Mouse (Mus musculus) midbrain, embryonic 13.5 days (tissue): ENCODE results near the gene Mrps21. TPM values are rescaled to one million over a fixed set of nuclear protein-coding genes. Genes with fewer than 3 reads are reported as not detected.

Experiments used
- ATAC-seq: fragments of 200-750 bp; cut with Nextera tagmentation; 2 replicates; pipeline ENCODE4 v1.8.0; 2017; ENCODE audit warnings: mild to moderate bottlenecking, moderate TSS enrichment, moderate library complexity
- H3K27ac ChIP-seq: fragments of 300-500 bp; sonication (generic); 2 replicates; pipeline ENCODE4 v1.5.1; 2015; ENCODE audit warnings: inconsistent platforms, mild to moderate bottlenecking, moderate library complexity
- H3K27me3 ChIP-seq: fragments of 300-500 bp; sonication (generic); 2 replicates; pipeline ENCODE4 v1.6.1; 2015; ENCODE audit warnings: mild to moderate bottlenecking, inconsistent platforms
- H3K36me3 ChIP-seq: fragments of 300-500 bp; sonication (generic); 2 replicates; pipeline ENCODE4 v1.6.1; 2015; ENCODE audit warnings: mild to moderate bottlenecking, inconsistent platforms
- H3K4me1 ChIP-seq: fragments of 300-500 bp; sonication (generic); replicated peaks from 2 replicates; pipeline ENCODE4 v1.6.1; 2015; ENCODE audit warnings: inconsistent platforms
- H3K4me2 ChIP-seq: fragments of 300-500 bp; sonication (generic); replicated peaks from 2 replicates; pipeline ENCODE4 v1.6.1; 2015; ENCODE audit warnings: moderate library complexity, mild to moderate bottlenecking, inconsistent platforms
- H3K4me3 ChIP-seq: fragments of 300-500 bp; sonication (generic); replicated peaks from 2 replicates; pipeline ENCODE4 v1.5.1; 2015; ENCODE audit warnings: mild to moderate bottlenecking, inconsistent platforms
- H3K9ac ChIP-seq: fragments of 300-500 bp; sonication (generic); replicated peaks from 2 replicates; pipeline ENCODE4 v1.6.1; 2015; ENCODE audit warnings: mild to moderate bottlenecking, inconsistent platforms
- H3K9me3 ChIP-seq: fragments of 300-500 bp; sonication (generic); 2 replicates; pipeline ENCODE4 v1.6.1; 2016; ENCODE audit warnings: mild to moderate bottlenecking, inconsistent platforms
- WGBS: fragments of 180-500 bp; shearing (Covaris S2); methylation state at CpG from one replicate; pipeline ENCODE4 v1.1.7; 2015; 5-methylcytosine and 5-hydroxymethylcytosine counted together
- polyA plus RNA-seq: library from polyadenylated mRNA; unstranded; fragments of >200 nt; fragmentation: Nextera tagmentation; extraction: Ambion mirVana; gene quantifications from 2 replicates; pipeline ENCODE4 v1.2.1, GENCODE M21; 2015

The Mrps21 gene
- polyA plus RNA-seq, 1 experiment from 2014 or later = 340 TPM

- 84% methylated on average over 4 of the region's 4 CpGs for WGBS
- H3K27ac ChIP-seq = no peak overlapping the region
- no peak overlapping the region for H3K4me2 ChIP-seq
- peaks cover 18% of the 10 kb centered on the region; the same call in 1 of the 2 replicates for H3K27me3 ChIP-seq
- no peak overlapping the region for H3K4me3 ChIP-seq
- no peak for ATAC-seq
- no peaks in the 10 kb centered on the region for H3K36me3 ChIP-seq
- peaks cover 11% of the 10 kb centered on the region for H3K4me1 ChIP-seq
- no peak overlapping the region for H3K9ac ChIP-seq
- no peaks in the 10 kb centered on the region for H3K9me3 ChIP-seq
These were observed 16.3 kb upstream of the Mrps21 start for GRCm38 (mm10) chr3:95887596-95887995.

GRCm38 (mm10) chr3:95884400-95884799, 13.1 kb upstream of the Mrps21 start:
- peaks cover 16% of the 10 kb centered on the region for H3K4me1 ChIP-seq
- no peak overlapping the region for H3K4me2 ChIP-seq
- no peak overlapping the region for H3K4me3 ChIP-seq
- WGBS = 84% methylated on average over 5 of the region's 5 CpGs
- no peak overlapping the region for H3K27ac ChIP-seq
- no peaks in the 10 kb centered on the region for H3K9me3 ChIP-seq
- no peaks in the 10 kb centered on the region for H3K36me3 ChIP-seq
- ATAC-seq = no peak
- H3K27me3 ChIP-seq = peaks cover 15% of the 10 kb centered on the region
- no peak overlapping the region for H3K9ac ChIP-seq

GRCm38 (mm10) chr3:95882816-95883425, 11.6 kb upstream of the Mrps21 start:
- no peak for ATAC-seq
- peak overlapping the region; percentile 98 for H3K4me2 ChIP-seq
- H3K36me3 ChIP-seq = no peaks in the 10 kb centered on the region
- H3K27ac ChIP-seq = no peak overlapping the region
- H3K4me3 ChIP-seq = peak overlapping the region; percentile 57
- H3K27me3 ChIP-seq = peaks cover 15% of the 10 kb centered on the region
- WGBS = 3% methylated on average over 24 of the region's 24 CpGs
- H3K9me3 ChIP-seq = no peaks in the 10 kb centered on the region
- peaks cover 16% of the 10 kb centered on the region for H3K4me1 ChIP-seq
- H3K9ac ChIP-seq = peak overlapping the region; percentile 42

- peak; percentile 99 for ATAC-seq
- peak within 1 kb of the TSS; percentile 62 for H3K9ac ChIP-seq
- under 1% methylated on average over 66 of the region's 66 CpGs for WGBS
- H3K27me3 ChIP-seq = peaks cover 15% of the 10 kb centered on the region
- no peak within 1 kb of the TSS for H3K27ac ChIP-seq
- peak within 1 kb of the TSS; percentile 98 for H3K4me2 ChIP-seq
- no peaks in the 10 kb centered on the region for H3K36me3 ChIP-seq
- peak within 1 kb of the TSS; percentile 57 for H3K4me3 ChIP-seq
- peaks cover 16% of the 10 kb centered on the region for H3K4me1 ChIP-seq
- no peaks in the 10 kb centered on the region for H3K9me3 ChIP-seq
These were observed 10.9 kb upstream of the Mrps21 start, which contains the start of gene Ciart for GRCm38 (mm10) chr3:95881979-95882815. Gene Ciart (minus strand): TSS chr3:95882251.

GRCm38 (mm10) chr3:95879063-95879462, 7.7 kb upstream of the Mrps21 start:
- H3K36me3 ChIP-seq = no peaks in the 10 kb centered on the region
- H3K9me3 ChIP-seq = no peaks in the 10 kb centered on the region
- 93% methylated on average over 4 of the region's 4 CpGs for whole genome bisulfite sequencing
- no peak for ATAC-seq
- no peak overlapping the region for H3K27ac ChIP-seq
- H3K27me3 ChIP-seq = peaks cover 8% of the 10 kb centered on the region
- H3K4me2 ChIP-seq = no peak overlapping the region
- no peak overlapping the region for H3K9ac ChIP-seq
- H3K4me3 ChIP-seq = no peak overlapping the region
- peaks cover 16% of the 10 kb centered on the region for H3K4me1 ChIP-seq

- no peak for ATAC-seq
- Histone ChIP-seq H3K36me3 (peaks cover 26% of the 10 kb centered on the region), H3K27ac (no peak overlapping the region; the same call in 1 of the 2 replicates), H3K27me3 (no peaks in the 10 kb centered on the region), H3K9ac (peak overlapping the region; percentile 80), H3K4me2 (peak overlapping the region; percentile 88), H3K4me3 (peak overlapping the region; percentile 74), H3K9me3 (no peaks in the 10 kb centered on the region), H3K4me1 (peaks cover 25% of the 10 kb centered on the region)
- WGBS = 78% methylated on average over 7 of the region's 7 CpGs
These were observed 729 bp upstream of the Mrps21 start for GRCm38 (mm10) chr3:95872048-95872447.

GRCm38 (mm10) chr3:95870976-95871375, 343 bp downstream of the Mrps21 start:
- Histone ChIP-seq H3K4me2 (peak overlapping the region; percentile 88), H3K36me3 (peaks cover 29% of the 10 kb centered on the region), H3K4me1 (peaks cover 25% of the 10 kb centered on the region), H3K9me3 (no peaks in the 10 kb centered on the region), H3K27me3 (no peaks in the 10 kb centered on the region), H3K9ac (peak overlapping the region; percentile 80), H3K27ac (peak overlapping the region; percentile 77), H3K4me3 (peak overlapping the region; percentile 74)
- 9% methylated on average over 15 of the region's 15 CpGs for WGBS
- ATAC-seq = peak; percentile 67

GRCm38 (mm10) chr3:95867408-95867807, 3.9 kb downstream of the Mrps21 start:
- H3K36me3 ChIP-seq = peaks cover 56% of the 10 kb centered on the region
- H3K9me3 ChIP-seq = no peaks in the 10 kb centered on the region
- H3K4me3 ChIP-seq = no peak overlapping the region
- H3K4me2 ChIP-seq = no peak overlapping the region
- ATAC-seq = no peak
- H3K4me1 ChIP-seq = peaks cover 21% of the 10 kb centered on the region
- H3K27ac ChIP-seq = no peak overlapping the region
- no peak overlapping the region for H3K9ac ChIP-seq
- H3K27me3 ChIP-seq = no peaks in the 10 kb centered on the region
- 95% methylated on average over 2 of the region's 2 CpGs for WGBS

GRCm38 (mm10) chr3:95866071-95866470, 5.2 kb downstream of the Mrps21 start:
- Histone ChIP-seq H3K36me3 (peaks cover 62% of the 10 kb centered on the region), H3K27ac (no peak overlapping the region), H3K9ac (no peak overlapping the region), H3K4me1 (peaks cover 15% of the 10 kb centered on the region), H3K4me2 (no peak overlapping the region), H3K4me3 (no peak overlapping the region), H3K27me3 (no peaks in the 10 kb centered on the region), H3K9me3 (no peaks in the 10 kb centered on the region)
- 92% methylated on average over 5 of the region's 5 CpGs for WGBS
- ATAC-seq = no peak

GRCm38 (mm10) chr3:95865571-95865970, 5.7 kb downstream of the Mrps21 start:
- no peak overlapping the region for H3K27ac ChIP-seq
- peaks cover 10% of the 10 kb centered on the region for H3K4me1 ChIP-seq
- 91% methylated on average over 20 of the region's 20 CpGs for WGBS
- no peak overlapping the region for H3K9ac ChIP-seq
- no peaks in the 10 kb centered on the region for H3K9me3 ChIP-seq
- ATAC-seq = no peak
- H3K27me3 ChIP-seq = no peaks in the 10 kb centered on the region
- no peak overlapping the region for H3K4me2 ChIP-seq
- no peak overlapping the region for H3K4me3 ChIP-seq
- H3K36me3 ChIP-seq = peaks cover 62% of the 10 kb centered on the region

GRCm38 (mm10) chr3:95865050-95865449, 6.3 kb downstream of the Mrps21 start:
- peaks cover 5% of the 10 kb centered on the region for H3K4me1 ChIP-seq
- no peak for ATAC-seq
- no peak overlapping the region for H3K27ac ChIP-seq
- H3K9ac ChIP-seq = no peak overlapping the region
- H3K36me3 ChIP-seq = peaks cover 60% of the 10 kb centered on the region
- H3K4me3 ChIP-seq = no peak overlapping the region
- WGBS = 95% methylated on average over 5 of the region's 5 CpGs
- H3K9me3 ChIP-seq = no peaks in the 10 kb centered on the region
- no peaks in the 10 kb centered on the region for H3K27me3 ChIP-seq
- no peak overlapping the region for H3K4me2 ChIP-seq

- Histone ChIP-seq H3K4me2 (no peak overlapping the region), H3K4me3 (no peak overlapping the region), H3K9me3 (no peaks in the 10 kb centered on the region), H3K36me3 (peaks cover 47% of the 10 kb centered on the region), H3K9ac (no peak overlapping the region), H3K4me1 (no peaks in the 10 kb centered on the region), H3K27me3 (no peaks in the 10 kb centered on the region), H3K27ac (no peak overlapping the region)
- WGBS = 87% methylated on average over 7 of the region's 7 CpGs
- no peak for ATAC-seq
These were observed 7.7 kb downstream of the Mrps21 start for GRCm38 (mm10) chr3:95863578-95863977.
